Mouse (Mus musculus) thymus, adult 18-20 months (tissue): ENCODE data around the gene Fbxo10.
"Not testable (repeated sequence)": the region's sequence is repeated elsewhere in the genome, so short reads cannot be mapped to it uniquely, and the experiment has no call there.

Experiments used
- DNase-seq, 2 experiments: peaks; one replicate each; pipeline ENCODE4 v3.0.0; 2022; ENCODE audit warnings: mixed read lengths in 2 of 2

The Fbxo10 gene

DNA sequence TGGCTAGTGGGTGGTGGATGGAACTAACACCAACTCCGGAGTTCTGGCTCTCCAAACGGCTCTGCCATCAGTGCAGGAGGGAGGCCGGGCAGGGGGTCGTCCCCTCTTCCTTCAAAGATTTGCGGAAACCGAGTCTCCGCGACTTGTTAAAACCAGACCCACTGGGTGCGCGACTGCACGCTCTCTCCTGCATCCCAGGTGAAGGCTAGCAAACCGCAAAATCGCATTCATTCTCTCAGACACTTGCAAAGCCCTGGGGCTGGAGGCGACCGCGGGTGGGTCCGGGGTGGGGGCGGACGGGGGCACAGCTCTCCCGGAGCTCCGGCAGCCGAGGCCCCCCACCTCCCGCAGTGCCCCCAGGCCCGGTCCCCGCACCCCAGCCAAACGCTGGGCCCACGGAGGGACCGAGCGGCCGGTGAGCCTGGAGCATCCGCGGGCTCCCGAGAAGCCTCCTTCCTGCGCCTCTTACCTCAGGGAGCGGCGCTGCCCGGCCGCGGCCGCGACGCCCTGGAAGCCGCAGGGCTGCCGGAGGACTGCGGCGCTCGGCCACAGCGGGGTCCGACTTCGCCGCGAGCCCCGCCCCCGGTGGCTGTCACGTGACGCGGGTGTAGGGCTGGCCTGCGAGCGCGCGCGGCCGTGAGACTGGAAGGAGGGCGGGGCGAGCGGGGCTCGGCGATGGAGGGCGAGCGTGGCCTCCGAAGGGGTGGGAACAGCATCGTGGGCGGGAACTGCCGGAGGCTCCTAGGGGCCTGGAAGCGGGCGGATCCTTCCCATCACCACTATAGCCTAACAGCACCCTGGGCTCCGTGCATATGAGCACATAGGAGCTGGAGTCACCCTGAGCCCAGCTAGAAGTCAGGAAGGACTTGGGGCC lies at the start of gene Fbxo10:
Gene Fbxo10, minus strand, starts transcription at position 584 of the 874 bp plus-strand sequence.
- peak; percentile 76 to 79 for DNase-seq

DNA sequence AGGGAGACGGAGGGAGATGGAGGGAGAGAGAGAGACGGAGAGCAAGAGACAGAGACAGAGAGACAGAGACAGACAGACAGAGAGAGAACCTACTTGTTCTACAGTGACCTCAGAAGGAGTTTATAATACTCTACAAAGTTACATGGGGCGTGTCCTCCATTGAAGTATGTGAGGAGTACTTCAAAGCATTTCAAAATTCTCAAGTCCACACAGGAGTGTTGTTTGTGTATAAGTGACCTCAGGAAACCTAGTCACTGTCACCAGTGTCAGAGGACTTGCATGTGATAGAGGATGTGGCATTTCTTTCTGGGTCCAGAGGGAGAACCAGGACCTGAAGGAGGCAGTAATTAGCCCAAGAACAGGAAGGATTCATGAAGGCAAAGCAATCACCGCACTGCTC lies 46.6 kb upstream of the Fbxo10 start:
- no peak for DNase-seq

DNA sequence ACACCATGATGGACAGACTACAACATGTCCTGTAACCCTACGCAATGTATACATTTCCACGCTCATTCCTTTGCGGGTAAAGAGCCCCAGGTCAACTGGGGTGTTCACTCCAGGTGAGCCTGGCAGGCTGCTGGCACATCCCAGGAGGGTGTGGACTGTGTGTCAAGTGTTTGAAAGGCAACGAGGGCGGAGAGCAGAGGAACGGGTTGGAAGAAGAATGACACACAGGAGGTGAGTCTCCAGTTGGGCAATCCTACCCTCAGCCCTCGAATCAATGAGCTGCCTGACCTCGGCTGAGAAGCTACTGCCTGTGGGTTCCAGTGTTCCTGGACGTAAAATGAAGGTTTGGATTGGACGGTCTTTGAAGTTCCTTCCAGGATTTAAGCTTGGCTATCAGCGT lies 36.9 kb upstream of the Fbxo10 start:
- DNase-seq: no peak

DNA sequence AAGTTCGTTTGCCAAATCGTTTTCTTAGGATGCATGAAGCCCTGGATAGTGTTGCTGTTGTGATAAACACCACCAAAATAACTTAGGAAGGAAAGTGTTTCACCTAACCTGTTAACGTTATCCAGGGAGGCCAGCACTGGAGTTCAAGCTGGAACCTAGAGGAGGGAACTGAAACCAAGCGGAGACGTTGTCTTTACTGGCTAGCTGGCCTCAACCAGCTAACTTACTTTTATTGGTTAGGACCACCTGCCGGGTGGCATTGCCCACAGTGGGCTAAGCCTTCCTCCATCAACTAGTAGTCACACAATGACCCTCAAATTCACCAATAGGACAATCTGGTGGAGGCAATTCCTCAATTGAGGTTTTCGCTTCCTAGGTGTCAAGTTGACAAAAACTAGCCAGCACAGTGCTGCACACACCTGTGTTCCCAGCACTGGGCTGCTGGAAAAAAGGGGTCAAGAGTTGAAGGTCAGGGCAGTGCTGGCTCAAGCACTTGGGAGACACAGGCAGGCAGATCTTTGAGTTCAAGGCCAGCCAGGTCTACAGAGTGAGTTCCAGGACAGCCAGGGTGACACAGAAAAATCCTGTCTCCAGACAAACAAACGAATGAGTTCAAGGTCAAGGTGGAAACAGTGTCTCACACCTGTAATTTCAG lies 24.2 kb upstream of the Fbxo10 start:
- no peak for DNase-seq

DNA sequence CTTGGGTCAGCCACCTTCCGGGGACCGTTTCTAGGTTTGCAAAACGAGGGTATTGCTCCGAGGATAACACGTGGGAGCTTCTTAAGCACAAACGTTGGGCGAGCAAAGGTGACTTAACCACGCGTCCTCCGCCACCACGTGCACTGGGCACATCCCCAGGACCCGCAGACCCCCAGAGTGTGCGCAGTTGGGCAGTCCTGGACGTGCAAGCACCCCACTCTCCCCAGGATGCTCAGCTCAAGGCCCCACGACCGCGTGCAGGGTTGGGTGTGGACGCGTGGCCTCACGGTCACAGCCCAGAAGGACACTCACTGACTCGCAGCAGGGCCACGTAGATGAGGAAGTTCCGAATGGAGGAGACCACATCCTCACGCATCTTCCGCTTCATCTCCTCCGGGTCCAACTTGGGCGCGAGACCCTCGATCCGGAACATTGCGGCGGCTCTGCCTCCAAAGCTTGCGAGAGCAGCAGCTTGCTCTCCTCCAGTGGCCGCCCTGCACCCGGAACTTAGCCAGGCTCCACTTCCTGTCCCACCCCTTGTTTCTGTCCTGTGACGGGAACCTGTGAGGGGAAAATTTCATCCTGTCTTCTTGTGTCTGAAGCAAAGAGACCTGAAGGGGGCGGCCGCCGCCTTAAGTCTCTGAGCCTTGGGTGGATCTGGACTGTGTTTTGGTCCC lies 23.3 kb upstream of the Fbxo10 start, which contains the start of gene Tomm5:
Gene Tomm5, minus strand, starts transcription at position 514 of the 677 bp plus-strand sequence.
- peak; percentile 81 to 86 for DNase-seq

DNA sequence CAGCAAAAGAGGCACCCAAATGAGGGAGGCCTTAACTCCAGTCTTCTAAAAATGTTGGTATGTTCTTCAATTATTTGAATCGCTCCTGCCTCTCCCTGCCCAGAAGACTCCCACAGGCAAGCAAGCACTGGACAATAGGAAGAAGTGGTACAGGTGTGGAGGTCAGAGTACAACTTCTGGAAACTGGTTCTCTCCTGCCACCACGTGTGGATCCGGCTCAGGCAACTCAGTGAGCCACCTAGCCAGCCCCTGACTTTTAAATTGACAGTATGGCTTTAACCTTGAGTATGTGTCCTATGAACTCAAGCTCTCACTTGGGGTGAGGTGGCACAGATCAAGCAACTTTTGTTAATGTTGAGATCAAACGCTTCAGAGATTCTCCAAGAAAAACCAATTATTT lies 22.7 kb upstream of the Fbxo10 start:
- DNase-seq: no peak

DNA sequence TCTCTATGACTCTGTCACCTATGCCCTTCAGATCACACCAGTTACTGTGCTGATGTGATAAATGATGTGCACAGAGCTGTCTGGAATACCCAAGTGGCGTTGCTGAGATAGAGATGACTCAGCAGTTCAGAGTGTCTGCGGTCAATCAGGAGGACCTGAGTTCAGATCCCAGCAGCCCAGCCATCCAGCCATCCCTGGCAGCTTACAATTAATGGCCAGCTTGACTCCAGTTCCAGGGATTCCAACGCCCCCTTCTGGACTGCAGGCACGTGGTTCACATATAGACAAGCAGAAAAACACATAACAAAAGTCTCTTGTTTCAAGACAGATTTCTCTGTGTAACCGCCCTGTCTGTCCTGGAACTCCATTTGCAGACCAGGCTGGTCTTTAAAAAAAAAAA lies 22.0 kb upstream of the Fbxo10 start:
- DNase-seq: no peak

DNA sequence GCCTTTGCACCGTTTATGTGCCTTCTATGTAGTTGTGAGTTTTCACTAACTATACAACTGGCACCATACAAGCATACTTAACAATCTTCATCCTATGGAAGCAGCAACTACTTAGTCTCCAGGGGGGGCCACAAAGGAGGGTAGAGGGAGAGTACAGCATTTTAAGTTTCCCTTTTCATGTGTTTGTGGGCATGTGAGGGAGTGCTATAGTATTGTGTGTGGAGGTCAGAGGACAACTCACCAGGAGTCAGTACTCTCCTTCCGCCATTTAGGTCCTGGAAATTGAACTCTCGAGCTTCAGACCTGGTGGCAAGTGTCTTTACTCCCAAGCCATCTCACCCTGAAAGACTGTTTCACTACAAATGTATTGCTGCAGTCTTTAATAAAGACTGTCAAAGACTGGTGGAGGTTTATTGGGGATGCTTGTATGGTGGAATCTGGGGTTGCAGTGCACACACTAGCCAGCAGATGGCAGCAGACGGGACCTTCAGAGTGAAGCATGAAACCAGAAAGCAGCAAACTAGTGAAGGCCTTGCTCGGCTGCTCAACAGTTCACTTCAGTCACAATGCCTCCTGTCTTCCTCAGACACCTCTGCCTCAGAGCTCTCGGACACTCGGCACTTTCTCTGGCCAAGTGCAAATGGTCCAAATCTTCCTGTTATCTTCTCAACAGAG lies 12.9 kb upstream of the Fbxo10 start:
- peak; percentile 10 to 18 for DNase-seq

DNA sequence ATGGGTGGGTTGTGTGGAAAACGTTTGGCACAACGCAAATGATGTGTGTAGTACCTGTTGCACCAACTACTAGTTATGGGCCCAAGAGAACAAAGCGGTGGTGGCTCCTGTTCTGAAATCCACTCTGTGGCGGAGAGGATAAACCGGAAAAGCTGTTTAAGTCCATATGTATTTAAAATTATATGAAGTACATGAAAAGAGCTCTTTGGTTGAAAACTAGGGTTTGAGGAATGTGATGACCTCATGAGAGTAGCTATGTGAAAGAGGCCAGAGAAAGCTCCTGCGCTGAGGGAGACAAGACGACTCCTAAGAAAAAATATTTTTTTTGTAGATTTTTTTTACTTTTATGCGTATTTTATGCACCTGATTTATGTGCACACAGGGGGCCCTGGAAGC lies 489 bp upstream of the Fbxo10 start:
- DNase-seq: no peak

DNA sequence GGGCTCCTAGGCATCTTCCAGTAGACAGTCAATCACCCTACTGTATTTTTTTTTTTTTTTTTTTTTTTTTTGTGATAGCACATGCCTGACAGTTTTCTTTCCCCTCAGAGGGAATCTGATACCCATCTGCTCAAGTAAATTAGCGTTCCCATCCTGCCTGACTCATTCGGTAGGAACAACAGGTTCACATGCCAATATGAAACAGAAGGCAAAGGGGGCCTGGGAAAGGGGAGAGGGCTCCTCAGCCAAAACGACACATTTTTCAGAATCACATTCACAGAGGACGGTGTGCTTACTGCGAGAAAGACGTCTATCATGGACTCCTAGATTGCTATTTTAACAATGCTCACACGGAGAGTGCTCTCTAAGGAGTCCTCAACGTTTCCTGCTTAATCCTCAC lies 917 bp downstream of the Fbxo10 start:
- DNase-seq: no peak

DNA sequence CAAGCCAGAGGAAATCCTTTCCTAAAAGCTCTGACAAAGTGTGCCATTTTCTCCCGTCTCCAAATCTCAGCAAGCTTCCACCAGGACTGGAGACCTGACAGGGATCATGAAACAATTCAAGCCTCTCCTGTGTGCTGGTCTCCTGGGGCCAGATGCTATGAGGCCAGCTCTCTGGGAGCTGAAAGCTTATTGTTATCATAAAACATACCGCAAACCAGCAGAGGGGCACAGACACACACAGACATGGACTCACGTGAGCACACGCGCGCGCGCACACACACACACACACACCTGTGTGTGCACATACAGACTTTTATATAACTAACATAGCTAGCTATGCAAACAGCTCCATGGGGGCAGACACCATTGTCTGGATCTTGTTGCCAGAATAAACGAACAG lies 1.5 kb downstream of the Fbxo10 start:
- no peak for DNase-seq

DNA sequence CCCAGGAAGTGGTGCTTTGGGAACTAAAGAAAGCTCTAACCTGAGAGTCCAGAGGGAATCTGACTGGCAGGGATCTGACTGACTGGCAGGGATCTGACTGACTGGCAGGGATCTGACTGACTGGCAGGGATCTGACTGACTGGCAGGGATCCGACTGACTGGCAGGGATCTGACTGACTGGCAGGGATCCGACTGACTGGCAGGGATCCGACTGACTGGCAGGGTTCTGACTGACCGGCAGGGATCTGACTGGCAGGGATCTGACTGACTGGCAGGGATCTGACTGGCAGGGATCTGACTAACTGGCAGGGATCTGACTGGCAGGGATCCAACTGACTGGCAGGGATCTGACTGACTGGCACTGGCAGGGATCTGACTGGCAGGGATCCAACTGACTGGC lies 3.4 kb downstream of the Fbxo10 start:
- not testable (repeated sequence) for DNase-seq

DNA sequence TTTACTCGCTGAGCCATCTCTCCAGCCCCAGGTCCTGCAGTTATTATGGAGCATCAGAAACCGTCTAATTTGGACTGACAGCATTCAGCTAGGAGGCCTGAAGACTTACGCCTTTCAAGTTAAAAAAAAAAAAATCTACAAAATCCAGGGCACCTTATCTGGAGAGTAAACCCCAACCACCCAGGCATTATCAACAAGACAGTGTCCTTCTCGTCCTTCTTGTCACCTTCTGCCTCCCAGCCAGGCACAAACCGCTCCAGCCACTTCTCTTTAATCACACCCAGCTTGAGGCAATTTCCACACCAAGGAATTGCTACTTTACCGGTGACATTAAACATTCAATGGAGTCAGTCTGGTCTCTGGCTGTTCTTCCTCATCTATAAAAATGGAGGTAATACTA lies 10.9 kb downstream of the Fbxo10 start:
- no peak for DNase-seq

DNA sequence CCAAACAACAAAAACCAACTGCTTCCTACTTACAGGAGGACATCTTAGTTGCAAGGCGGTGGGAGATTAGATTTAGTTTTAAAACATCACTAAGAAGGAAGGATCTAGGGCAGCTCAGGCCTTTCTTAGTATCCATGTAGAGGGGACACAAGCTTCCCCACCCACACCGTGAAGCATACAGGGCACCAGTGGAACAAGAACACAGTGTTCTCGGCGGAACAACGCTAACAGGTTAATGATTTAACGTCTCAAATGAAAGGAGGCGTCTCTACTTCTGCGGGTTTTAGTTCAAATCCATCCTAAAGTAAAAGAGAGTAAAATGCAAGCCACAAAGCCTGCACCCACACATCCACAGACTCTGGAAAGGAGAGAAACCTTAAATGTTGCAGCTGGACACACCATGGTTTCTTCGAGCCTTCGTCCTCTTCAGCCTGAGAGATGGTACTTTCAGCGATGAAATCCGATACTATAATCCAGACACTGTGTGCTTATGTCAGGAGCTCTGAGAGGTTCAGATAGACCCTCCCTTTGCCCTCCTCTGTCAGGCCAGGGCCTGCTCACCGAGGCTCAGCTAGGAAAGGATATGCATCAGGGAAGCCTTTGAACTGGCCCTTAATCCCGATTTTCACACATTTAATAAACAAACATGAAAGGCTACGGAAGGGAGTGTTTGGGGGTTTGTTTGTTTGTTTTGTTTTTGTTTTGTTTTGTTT lies 12.0 kb downstream of the Fbxo10 start:
- no peak for DNase-seq

DNA sequence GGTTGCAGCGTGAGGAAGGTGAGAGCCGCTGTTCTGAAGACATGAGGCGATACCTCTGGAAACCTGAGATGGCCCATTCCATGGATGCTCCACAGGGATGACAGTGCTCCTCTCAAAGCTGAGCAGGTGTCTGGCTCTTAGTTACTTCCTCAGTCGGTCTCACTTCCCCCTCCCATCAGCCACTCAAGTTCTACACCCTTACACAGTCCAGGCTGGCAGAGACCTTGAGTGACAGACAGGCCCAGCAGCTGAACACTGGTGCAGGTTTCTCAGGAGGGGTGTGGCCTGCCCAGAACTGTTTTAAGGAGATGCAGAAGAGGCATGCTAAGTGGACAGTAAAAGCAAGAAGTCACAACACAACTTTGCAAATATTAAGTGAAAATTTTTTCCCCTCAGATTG lies 16.7 kb downstream of the Fbxo10 start:
- no peak for DNase-seq

DNA sequence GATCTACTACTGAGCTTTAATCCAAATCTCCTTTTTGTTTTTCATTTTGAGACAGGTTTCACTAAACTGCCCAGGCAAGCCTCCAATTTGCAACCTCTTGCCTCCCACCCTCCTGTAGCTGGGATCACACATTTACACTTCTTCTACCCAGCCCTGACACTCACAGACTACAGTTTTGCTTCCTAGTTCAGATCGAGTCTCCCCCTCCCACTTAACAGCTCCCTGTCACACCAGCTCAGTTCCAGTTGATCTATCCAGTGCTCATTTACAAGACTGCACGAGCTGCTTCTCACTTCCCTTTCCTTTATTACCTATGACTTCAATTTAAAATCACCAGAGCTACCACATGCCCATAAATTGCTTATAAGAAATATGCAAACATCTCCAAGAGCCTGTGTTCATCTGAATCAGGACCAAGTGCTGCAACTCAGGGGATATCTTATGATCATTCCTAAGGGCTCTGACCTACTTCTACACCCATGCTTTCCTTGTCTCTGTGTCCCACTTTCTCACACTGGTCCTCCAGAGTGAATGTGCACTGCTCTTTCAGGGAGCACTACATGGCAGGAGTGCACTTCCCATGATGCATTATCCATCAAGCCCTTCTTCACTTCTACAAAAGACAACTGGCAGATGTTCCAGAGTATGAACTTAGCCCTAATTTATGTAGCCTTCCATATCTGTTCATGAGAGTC lies 18.2 kb downstream of the Fbxo10 start:
- no peak for DNase-seq

DNA sequence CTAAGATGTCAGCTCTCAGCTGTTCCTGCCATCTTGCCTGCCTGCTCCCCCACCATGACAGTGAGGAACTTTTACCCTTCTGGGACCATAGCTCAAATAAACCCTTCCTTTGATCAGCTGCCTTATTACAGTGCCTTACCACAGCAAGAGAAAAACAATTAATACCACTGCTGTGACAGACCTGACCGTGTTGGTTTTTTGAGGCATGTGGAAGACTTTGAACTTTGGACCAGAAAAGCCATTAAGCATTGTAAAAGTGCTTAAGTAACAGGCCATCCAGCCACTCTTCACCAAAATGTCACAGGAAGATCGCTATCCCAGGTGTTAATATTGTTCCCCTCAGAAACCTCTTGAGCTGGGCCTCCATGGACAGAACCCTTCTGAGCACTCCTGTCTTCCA lies 19.8 kb downstream of the Fbxo10 start:
- DNase-seq: no peak

DNA sequence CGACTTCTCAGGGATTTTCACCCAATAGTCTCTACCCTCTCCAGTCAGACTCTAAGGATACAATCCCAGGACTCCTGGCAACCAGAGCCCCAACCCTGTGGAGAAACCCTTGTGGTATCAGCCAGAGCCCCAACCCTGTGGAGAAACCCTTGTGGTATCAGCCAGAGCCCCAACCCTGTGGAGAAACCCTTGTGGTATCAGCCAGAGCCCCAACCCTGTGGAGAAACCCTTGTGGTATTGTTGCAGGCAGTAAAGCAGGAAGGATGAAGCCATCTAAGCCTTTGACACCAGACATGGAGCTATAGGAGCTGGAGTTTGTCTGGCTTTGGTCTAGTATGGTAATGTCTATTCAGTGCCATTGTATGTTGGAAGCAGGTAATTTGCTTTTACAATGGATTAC lies 20.6 kb downstream of the Fbxo10 start:
- DNase-seq: not testable (repeated sequence)

DNA sequence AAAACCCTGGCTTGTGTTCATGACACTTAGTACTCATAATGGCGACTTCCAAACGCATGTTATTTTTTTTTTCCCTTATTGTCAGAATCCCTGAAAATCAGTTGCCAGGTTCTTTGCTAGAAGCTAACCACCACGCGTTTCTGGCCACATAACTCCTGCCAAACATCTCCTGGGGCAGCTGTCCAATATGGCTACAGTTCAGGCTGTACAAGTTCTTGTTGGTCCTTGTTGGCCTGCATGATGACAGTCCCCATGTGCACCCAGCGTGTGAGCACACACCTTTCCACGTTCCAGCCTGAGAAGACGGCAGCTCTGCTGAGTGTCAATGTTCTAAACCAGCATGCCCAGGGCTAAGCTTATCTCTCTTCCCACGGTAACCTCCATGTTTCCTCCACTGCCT lies 29.0 kb downstream of the Fbxo10 start:
- DNase-seq: no peak

DNA sequence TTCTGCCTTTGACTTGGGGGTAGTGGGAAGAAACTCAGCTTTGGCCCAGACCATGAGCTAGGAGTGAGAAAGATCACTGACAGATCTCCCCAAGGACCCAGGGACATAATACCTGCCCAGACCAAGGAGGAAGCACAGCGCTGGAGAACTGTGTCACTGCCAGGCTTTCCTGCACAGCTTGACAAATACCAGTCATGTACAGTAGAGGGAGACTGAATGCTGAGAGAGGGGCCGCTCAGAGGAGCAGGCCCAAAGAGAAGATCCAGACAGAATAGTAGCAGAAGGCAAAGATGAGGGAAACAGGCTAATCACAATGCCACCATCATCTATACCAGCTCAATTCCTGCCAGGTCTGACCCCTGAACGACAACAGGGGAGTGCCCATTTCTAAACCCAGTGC lies 29.5 kb downstream of the Fbxo10 start:
- no peak for DNase-seq

DNA sequence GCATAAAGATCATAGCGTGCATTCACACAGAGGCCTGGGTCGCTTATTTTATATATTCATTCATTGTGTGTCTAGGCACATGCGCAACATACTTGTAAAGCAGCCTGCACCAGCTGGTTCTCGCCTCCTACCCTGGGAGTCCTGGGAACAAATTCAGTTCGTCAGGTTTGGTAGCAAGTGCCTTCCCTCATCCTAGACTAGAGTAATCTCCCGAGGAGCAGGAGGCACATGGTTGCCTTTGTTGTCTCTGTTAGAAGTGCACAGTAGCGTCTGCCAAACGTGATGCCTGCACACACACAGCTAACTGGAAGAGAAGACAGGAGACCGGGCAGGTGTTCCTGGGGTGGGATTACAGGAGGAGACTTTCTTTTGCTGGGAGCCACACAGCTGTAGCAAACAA lies 36.4 kb downstream of the Fbxo10 start:
- no peak for DNase-seq
